Mouse (Mus musculus): Measurements from ENCODE around the gene Dctd. TPM values are rescaled to one million over a fixed set of nuclear protein-coding genes. Genes with fewer than 3 reads are reported as not detected.

Dctd gene
- polyA plus RNA-seq, 1 experiment from 2014 or later = 50.7 TPM

DNA sequence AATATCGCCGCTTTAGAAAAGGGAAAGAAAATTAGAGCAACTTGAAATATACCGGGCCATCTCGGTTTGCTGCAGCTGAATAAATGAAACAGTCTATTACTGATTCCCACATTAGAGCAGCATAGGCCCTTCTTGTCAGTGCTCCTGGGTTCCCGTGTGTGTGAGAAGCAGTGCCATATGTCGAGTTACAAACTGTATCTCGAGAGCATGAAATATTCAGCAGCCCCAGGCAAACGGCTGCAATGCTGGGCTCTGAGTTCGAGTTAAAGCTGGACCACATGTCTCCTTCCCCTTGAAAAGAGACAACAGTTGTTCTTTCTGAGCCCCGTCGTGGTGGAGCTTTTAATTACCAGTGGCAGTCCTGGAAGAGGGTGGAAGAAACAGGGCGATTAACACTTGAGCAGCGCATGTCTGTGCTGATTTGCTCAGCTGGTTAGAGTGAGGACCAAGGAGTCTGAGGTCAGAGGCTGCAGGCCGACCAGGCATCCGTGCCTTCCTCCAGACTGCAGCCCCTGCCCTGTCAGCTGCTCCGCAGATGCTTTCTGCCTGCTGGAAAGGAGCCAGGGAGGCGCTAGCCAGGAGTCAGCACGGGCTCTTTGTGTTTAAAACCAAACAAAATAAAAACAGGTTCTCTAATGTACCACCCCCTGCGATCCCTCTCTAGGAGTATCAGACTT, 53.3 kb downstream of the Dctd start:
- Histone ChIP-seq H3K27ac (replicated peaks; ENCODE audit: low read depth, low read length) (no peak overlapping the region), H3K9me3 (replicated peaks; ENCODE audit: control insufficient read depth, low read length) (no peaks in the 10 kb centered on the region; the same call in 1 of the 2 replicates), H3K4me1 (ENCODE audit: control insufficient read depth, insufficient read depth, low read length) (peaks cover 3% of the 10 kb centered on the region; the same call in 1 of the 2 replicates), H3K27me3 (ENCODE audit: control insufficient read depth, insufficient read depth, low read length) (no peaks in the 10 kb centered on the region), H3K4me3 (ENCODE audit: low read depth, low read length) (no peak overlapping the region), H3K36me3 (replicated peaks; ENCODE audit: control insufficient read depth, insufficient read depth, low read depth, low read length) (no peaks in the 10 kb centered on the region), H3K9ac (replicated peaks; ENCODE audit: low read length) (no peak overlapping the region), H3K4me2 (ENCODE audit: low read depth, low read length) (no peak overlapping the region; the same call in 1 of the 2 replicates)
- 37% methylated on average over 19 of the region's 19 CpGs for WGBS
- ATAC-seq (replicated peaks; ENCODE audit: insufficient number of reproducible peaks, low FRiP score, low TSS enrichment, low read depth) = peak; percentile 60; the same call in 1 of the 2 replicates
- DNase-seq (ENCODE audit: low spot score) = peak; percentile 69

DNA sequence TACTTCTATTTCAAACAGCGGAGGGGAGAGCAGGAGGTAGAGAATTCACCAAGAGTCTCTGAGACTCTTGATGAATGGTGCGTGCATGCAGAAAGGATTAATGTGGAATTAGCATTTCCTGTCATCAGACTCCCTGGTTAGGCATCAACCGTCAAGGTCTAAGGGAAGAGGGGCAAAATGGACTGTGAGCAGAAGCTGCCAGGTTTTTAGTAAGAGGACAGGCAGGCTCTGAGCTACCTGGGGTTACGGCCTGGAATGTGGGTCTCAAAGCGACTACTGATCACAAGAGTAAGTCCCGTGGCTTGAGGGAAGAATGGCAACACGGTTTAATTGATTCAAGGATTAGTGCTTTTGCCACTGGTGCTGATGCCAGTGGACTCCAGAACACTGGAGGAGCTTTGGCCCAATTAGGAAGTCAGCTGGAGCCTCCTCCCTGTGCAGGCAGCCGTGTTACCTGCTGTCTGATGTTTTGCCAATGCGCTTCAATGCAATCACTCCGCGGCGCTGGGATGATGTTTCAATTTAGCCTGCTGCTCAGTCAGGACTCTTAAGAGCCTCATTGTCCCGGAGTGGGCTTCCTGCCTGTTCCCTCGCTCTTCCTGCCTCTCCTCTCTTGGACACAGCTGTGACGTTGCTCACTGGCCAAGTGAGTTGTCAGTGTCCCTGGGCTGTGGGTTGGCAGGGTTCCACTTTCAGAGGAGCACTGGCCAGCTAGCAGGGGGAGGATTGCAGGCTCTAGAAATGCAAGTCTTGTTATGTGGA, 54.6 kb downstream of the Dctd start:
- Histone ChIP-seq H3K4me3 (ENCODE audit: low read depth, low read length) (no peak overlapping the region), H3K4me1 (ENCODE audit: control insufficient read depth, insufficient read depth, low read length) (peaks cover 3% of the 10 kb centered on the region; the same call in 1 of the 2 replicates), H3K9ac (replicated peaks; ENCODE audit: low read length) (no peak overlapping the region), H3K27ac (replicated peaks; ENCODE audit: low read depth, low read length) (no peak overlapping the region), H3K9me3 (replicated peaks; ENCODE audit: control insufficient read depth, low read length) (no peaks in the 10 kb centered on the region; the same call in 1 of the 2 replicates), H3K36me3 (replicated peaks; ENCODE audit: control insufficient read depth, insufficient read depth, low read depth, low read length) (no peaks in the 10 kb centered on the region), H3K4me2 (ENCODE audit: low read depth, low read length) (no peak overlapping the region), H3K27me3 (ENCODE audit: control insufficient read depth, insufficient read depth, low read length) (no peaks in the 10 kb centered on the region)
- WGBS = 19% methylated on average over 15 of the region's 15 CpGs
- DNase-seq (ENCODE audit: low spot score) (peak; percentile 60), ATAC-seq (replicated peaks; ENCODE audit: insufficient number of reproducible peaks, low FRiP score, low TSS enrichment, low read depth) (no peak)

- Histone ChIP-seq H3K27me3 (ENCODE audit: control insufficient read depth, insufficient read depth, low read length) (no peaks in the 10 kb centered on the region), H3K27ac (replicated peaks; ENCODE audit: low read depth, low read length) (no peak overlapping the region), H3K4me2 (ENCODE audit: low read depth, low read length) (no peak overlapping the region), H3K9me3 (replicated peaks; ENCODE audit: control insufficient read depth, low read length) (no peaks in the 10 kb centered on the region; the same call in 1 of the 2 replicates), H3K9ac (replicated peaks; ENCODE audit: low read length) (no peak overlapping the region), H3K4me1 (ENCODE audit: control insufficient read depth, insufficient read depth, low read length) (0 out of 2 replicates have a peak, but pooled peaks cover 3% of the 10 kb centered on the region), H3K36me3 (replicated peaks; ENCODE audit: control insufficient read depth, insufficient read depth, low read depth, low read length) (no peaks in the 10 kb centered on the region), H3K4me3 (ENCODE audit: low read depth, low read length) (no peak overlapping the region)
- no peak for DNase-seq (ENCODE audit: low spot score)
- no peak for ATAC-seq (replicated peaks; ENCODE audit: insufficient number of reproducible peaks, low FRiP score, low TSS enrichment, low read depth)
- 36% methylated on average over 10 of the region's 10 CpGs for WGBS
These were observed 58.8 kb downstream of the Dctd start for GRCm38 (mm10) chr8:48157718-48158117.

GRCm38 (mm10) chr8:48158560-48159217, 59.8 kb downstream of the Dctd start:
- Histone ChIP-seq H3K9me3 (replicated peaks; ENCODE audit: control insufficient read depth, low read length) (no peaks in the 10 kb centered on the region; the same call in 1 of the 2 replicates), H3K9ac (replicated peaks; ENCODE audit: low read length) (no peak overlapping the region), H3K4me1 (ENCODE audit: control insufficient read depth, insufficient read depth, low read length) (0 out of 2 replicates have a peak, but pooled peaks cover 2% of the 10 kb centered on the region), H3K36me3 (replicated peaks; ENCODE audit: control insufficient read depth, insufficient read depth, low read depth, low read length) (no peaks in the 10 kb centered on the region), H3K27ac (replicated peaks; ENCODE audit: low read depth, low read length) (no peak overlapping the region), H3K4me2 (ENCODE audit: low read depth, low read length) (no peak overlapping the region), H3K4me3 (ENCODE audit: low read depth, low read length) (no peak overlapping the region), H3K27me3 (ENCODE audit: control insufficient read depth, insufficient read depth, low read length) (no peaks in the 10 kb centered on the region)
- DNase-seq (ENCODE audit: low spot score) (no peak), ATAC-seq (replicated peaks; ENCODE audit: insufficient number of reproducible peaks, low FRiP score, low TSS enrichment, low read depth) (no peak)
- WGBS = 66% methylated on average over 15 of the region's 15 CpGs

DNA sequence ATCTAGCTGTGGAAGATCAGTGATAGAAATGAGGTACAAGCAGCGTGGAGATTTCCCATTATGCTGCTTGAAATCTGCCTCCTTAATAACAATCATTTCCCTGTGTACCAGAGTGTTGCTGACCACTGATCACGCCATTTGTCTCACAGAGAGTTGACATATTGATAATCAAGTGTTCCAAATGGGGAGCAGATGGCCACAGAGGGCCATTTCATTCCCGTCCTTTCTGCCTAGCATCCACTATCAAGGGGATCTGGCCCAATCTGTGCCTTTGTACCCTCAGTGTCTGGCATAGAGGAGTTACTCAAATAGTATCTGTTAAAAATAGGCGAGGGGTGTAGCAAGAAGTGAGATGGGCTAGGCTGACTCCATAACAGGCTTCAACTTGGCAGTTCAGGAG, 78.5 kb downstream of the Dctd start:
- Histone ChIP-seq H3K36me3 (replicated peaks; ENCODE audit: control insufficient read depth, insufficient read depth, low read depth, low read length) (no peaks in the 10 kb centered on the region), H3K4me2 (ENCODE audit: low read depth, low read length) (no peak overlapping the region), H3K27ac (replicated peaks; ENCODE audit: low read depth, low read length) (no peak overlapping the region), H3K9ac (replicated peaks; ENCODE audit: low read length) (no peak overlapping the region), H3K4me1 (ENCODE audit: control insufficient read depth, insufficient read depth, low read length) (no peaks in the 10 kb centered on the region), H3K9me3 (replicated peaks; ENCODE audit: control insufficient read depth, low read length) (no peaks in the 10 kb centered on the region), H3K27me3 (ENCODE audit: control insufficient read depth, insufficient read depth, low read length) (no peaks in the 10 kb centered on the region), H3K4me3 (ENCODE audit: low read depth, low read length) (no peak overlapping the region)
- no peak for DNase-seq (ENCODE audit: low spot score)
- no peak for ATAC-seq (replicated peaks; ENCODE audit: insufficient number of reproducible peaks, low FRiP score, low TSS enrichment, low read depth)
- WGBS = 71% methylated on average over 4 of the region's 4 CpGs

GRCm38 (mm10) chr8:48177876-48178275, 79.0 kb downstream of the Dctd start:
- Histone ChIP-seq H3K9ac (replicated peaks; ENCODE audit: low read length) (no peak overlapping the region), H3K9me3 (replicated peaks; ENCODE audit: control insufficient read depth, low read length) (no peaks in the 10 kb centered on the region), H3K27ac (replicated peaks; ENCODE audit: low read depth, low read length) (no peak overlapping the region), H3K36me3 (replicated peaks; ENCODE audit: control insufficient read depth, insufficient read depth, low read depth, low read length) (no peaks in the 10 kb centered on the region), H3K4me1 (ENCODE audit: control insufficient read depth, insufficient read depth, low read length) (no peaks in the 10 kb centered on the region), H3K27me3 (ENCODE audit: control insufficient read depth, insufficient read depth, low read length) (no peaks in the 10 kb centered on the region), H3K4me2 (ENCODE audit: low read depth, low read length) (no peak overlapping the region), H3K4me3 (ENCODE audit: low read depth, low read length) (no peak overlapping the region)
- DNase-seq (ENCODE audit: low spot score) (no peak), ATAC-seq (replicated peaks; ENCODE audit: insufficient number of reproducible peaks, low FRiP score, low TSS enrichment, low read depth) (no peak)
- WGBS = 81% methylated on average over 1 of the region's 1 CpGs

- Histone ChIP-seq H3K27me3 (ENCODE audit: control insufficient read depth, insufficient read depth, low read length) (no peaks in the 10 kb centered on the region), H3K4me2 (ENCODE audit: low read depth, low read length) (no peak overlapping the region), H3K4me3 (ENCODE audit: low read depth, low read length) (no peak overlapping the region), H3K27ac (replicated peaks; ENCODE audit: low read depth, low read length) (no peak overlapping the region), H3K9ac (replicated peaks; ENCODE audit: low read length) (no peak overlapping the region), H3K9me3 (replicated peaks; ENCODE audit: control insufficient read depth, low read length) (no peaks in the 10 kb centered on the region), H3K36me3 (replicated peaks; ENCODE audit: control insufficient read depth, insufficient read depth, low read depth, low read length) (no peaks in the 10 kb centered on the region), H3K4me1 (ENCODE audit: control insufficient read depth, insufficient read depth, low read length) (no peaks in the 10 kb centered on the region)
- 61% methylated on average over 4 of the region's 4 CpGs for WGBS
- no peak for DNase-seq (ENCODE audit: low spot score)
- ATAC-seq (replicated peaks; ENCODE audit: insufficient number of reproducible peaks, low FRiP score, low TSS enrichment, low read depth) = no peak
These were observed 80.1 kb downstream of the Dctd start for GRCm38 (mm10) chr8:48178993-48179392.

All from embryonic facial prominence, embryonic 11.5 days (tissue).